Mouse (Mus musculus): ENCODE measurements around the gene Ubap1l.

- no peak for TF ChIP-seq CTCF (IDR thresholded peaks at IDR 0.05; ENCODE audit: borderline replicate concordance, extremely low read depth, insufficient read depth, insufficient read length)
- no peak for TF ChIP-seq POLR2A (IDR thresholded peaks at IDR 0.05; ENCODE audit: borderline replicate concordance, extremely low read depth, insufficient read depth, insufficient read length, poor library complexity, severe bottlenecking)
Measured at GRCm38 (mm10) chr9:65363684-65364083, 2.8 kb downstream of the Ubap1l start.

Measured in brain, embryonic 14.5 days (tissue).